Mouse (Mus musculus) C3H10T1/2 (cell line): ENCODE measurements around the gene Klrc1. TPM values are rescaled to one million over a fixed set of nuclear protein-coding genes. Genes with fewer than 3 reads are reported as not detected.

ENCODE experiments used
- polyA plus RNA-seq, 2 experiments: library from polyadenylated mRNA; unstranded; fragments of >200 nt; fragmentation: generic; extraction: Trizol; gene quantifications; one replicate each; pipeline ENCODE4 v1.2.1; 2012; ENCODE audit warnings: missing spikeins in 2 of 2

The Klrc1 gene
- polyA plus RNA-seq = not detected

DNA sequence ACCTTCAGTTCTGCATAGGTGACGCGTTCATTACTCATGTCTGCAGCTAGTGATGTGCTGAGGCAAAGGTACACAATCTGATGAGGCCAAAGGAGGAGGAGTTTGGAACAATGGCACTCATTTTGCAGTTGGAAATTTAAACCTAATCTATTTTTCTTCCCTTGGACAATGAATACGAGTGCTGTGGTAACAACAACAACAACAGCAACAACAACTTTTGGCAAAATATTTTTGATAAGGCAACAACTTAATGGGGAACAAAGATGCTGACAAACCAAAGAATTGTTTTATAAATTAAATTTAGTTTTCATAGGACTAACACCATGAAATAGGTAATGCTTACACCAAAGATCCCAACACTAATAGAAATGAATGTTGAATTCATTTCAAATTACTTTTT is at the start of gene Klrc1:
Gene Klrc1, minus strand, starts transcription at position 101 of the 400 bp plus-strand sequence.

DNA sequence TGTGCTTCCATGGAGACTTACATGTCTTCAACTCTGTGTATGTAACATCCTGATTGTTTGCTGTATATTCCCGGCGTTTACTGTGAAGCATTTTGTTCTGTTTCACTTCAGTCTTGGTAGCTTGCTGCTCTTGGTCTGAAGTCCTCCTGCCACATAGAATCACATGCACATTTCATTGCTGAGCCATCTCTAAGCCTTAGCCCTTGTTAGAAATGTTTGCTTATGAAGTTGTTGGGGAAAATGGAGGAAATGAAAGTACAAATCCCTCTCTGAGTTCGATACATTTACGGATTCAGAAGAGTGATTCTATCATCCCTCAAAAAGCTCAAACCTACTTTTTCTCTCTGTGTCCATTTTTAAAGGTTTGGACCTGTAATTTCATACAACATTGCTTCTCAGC is 38.3 kb upstream of the Klrc1 start, which contains the start of gene Klri1:
Gene Klri1, minus strand, starts transcription at position 101 of the 400 bp plus-strand sequence.

DNA sequence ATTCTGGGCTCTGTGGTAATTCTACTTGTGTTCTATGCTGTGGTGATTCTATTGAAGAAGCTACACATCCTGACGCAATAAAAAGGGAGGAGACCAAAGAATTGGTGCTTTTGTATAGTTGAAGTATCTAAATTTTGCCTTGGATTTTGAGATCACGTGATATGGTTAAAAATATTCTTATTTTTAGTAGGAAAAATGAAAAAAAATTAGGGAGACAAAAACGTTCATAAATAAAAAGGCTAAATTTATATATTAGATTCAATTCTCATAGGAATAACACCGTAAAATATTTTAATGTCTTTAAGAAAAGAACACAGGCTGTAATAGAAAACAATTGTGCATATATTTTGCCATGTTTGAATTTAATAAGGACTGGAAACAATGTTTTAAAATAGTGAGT is 18.2 kb downstream of the Klrc1 start, which contains the start of gene Klrc2:
Gene Klrc2, minus strand, starts transcription at position 101 of the 400 bp plus-strand sequence.

DNA sequence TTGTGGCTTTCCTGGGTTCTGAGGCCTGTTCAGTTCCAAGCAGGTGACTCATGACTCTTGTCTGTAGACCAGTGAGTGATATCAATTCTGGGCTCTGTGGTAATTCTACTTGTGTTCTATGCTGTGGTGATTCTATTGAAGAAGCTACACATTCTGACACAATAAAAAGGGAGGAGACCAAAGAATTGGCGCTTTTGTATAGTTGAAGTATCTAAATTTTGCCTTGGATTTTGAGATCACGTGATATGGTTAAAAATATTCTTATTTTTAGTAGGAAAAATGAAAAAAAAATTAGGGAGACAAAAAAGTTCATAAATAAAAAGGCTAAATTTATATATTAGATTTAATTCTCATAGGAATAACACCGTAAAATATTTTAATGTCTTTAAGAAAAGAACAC is 35.5 kb downstream of the Klrc1 start, which contains the start of gene Klrc3:
Gene Klrc3, minus strand, starts transcription at position 101 of the 400 bp plus-strand sequence.

DNA sequence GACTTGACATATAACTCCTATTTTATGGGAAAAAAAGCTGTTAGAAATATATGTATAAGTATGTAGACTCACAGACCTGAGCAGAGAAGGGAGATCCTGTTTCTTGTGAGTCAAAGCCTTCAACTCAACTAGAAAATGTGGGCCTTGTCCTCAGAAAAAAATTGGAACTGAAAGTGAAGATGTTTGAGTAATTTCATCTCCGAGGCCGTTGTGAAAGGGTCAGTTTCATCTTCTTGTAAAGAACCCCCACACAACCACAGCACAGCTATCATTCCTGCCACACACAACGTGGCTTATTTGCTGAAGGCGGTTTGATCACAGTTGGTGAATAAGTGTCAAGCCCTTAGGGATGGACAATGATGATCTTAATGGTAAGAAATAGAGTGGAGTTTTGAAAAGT is 55.0 kb downstream of the Klrc1 start, which contains the start of gene Klrk1:
Gene Klrk1, minus strand, starts transcription at position 130 of the 400 bp plus-strand sequence.

Other genes starting within 250 kb of the Klrc1 start
- gene Clec1a, start 227.0 kb downstream of the Klrc1 start, polyA plus RNA-seq = under 1 TPM in 1 of 2 experiments, not detected in 1; 0.02 TPM
- not detected for gene Olr1, start 171.8 kb downstream of the Klrc1 start, polyA plus RNA-seq
- gene Tmem52b, start 166.4 kb downstream of the Klrc1 start, polyA plus RNA-seq = not detected
- 100 to 1,000 TPM in 1 of 2 experiments, 10 to 100 TPM in 1; 28.5 to 108 TPM for gene Gabarapl1, start 145.8 kb downstream of the Klrc1 start, polyA plus RNA-seq
- not detected for gene Klre1, start 101.1 kb downstream of the Klrc1 start, polyA plus RNA-seq
- not detected for gene Klrd1, start 87.2 kb downstream of the Klrc1 start, polyA plus RNA-seq
- gene Klrk1, start 55.1 kb downstream of the Klrc1 start, polyA plus RNA-seq = not detected
- gene Klrc3, start 35.6 kb downstream of the Klrc1 start, polyA plus RNA-seq = not detected
- not detected for gene Klrc2, start 18.3 kb downstream of the Klrc1 start, polyA plus RNA-seq
- gene Klri1, start 38.2 kb upstream of the Klrc1 start, polyA plus RNA-seq = not detected
- gene Klri2, start 61.5 kb upstream of the Klrc1 start, polyA plus RNA-seq = not detected
- not detected for gene Gm156, start 105.3 kb upstream of the Klrc1 start, polyA plus RNA-seq
- not detected for gene Gm17631, start 183.7 kb upstream of the Klrc1 start, polyA plus RNA-seq
- under 1 TPM in 1 of 2 experiments, not detected in 1; 0.08 TPM for gene Klra17, start 197.7 kb upstream of the Klrc1 start, polyA plus RNA-seq
- not detected for gene Klra5, start 238.7 kb upstream of the Klrc1 start, polyA plus RNA-seq